Mouse (Mus musculus) adrenal gland, postnatal 10 days (tissue): ENCODE data around the gene Ypel5. TPM values are rescaled to one million over a fixed set of nuclear protein-coding genes. Genes with fewer than 3 reads are reported as not detected.

Experiments used
- total RNA-seq, 2 experiments: library from RNA; stranded (reverse); gene quantifications; 2 replicates each; pipeline ENCODE4 v1.2.3; 2021

Gene Ypel5
- total RNA-seq, 2 experiments from 2014 or later, result 51.4 to 62.7 TPM

Other genes starting within 250 kb of the Ypel5 start
- under 1 TPM; 0.18 to 0.82 TPM for gene Alk, start 231.8 kb upstream of the Ypel5 start, total RNA-seq
- gene Lbh, start 81.9 kb downstream of the Ypel5 start, total RNA-seq, result 10 to 100 TPM; 52.9 to 65.8 TPM